ENCODE assay signal across 29 mouse cellular contexts in genomic region chr7:56381750-56382421, GRCm38 (mm10).
DNase-seq lines count a peak whose midpoint lies in the region; ATAC-seq and TF ChIP-seq lines count a peak whose summit lies in the region.
"Had no signal": no experiment of that assay in that cellular context is flagged by ENCODE, and none has a peak within 500 bp of the region (broad histone marks: within the 10 kb centered on the region; RNA-seq: fewer than 3 reads in every experiment).

No protein-coding gene starts in this region.

- H3K36me3 ChIP-seq in lung, embryonic 14.5 days (ENCODE audit: insufficient read depth): no peaks in the 10 kb centered on the region
- no peaks in the 10 kb centered on the region for H3K36me3 ChIP-seq in intestine, embryonic 15.5 days
- H3K36me3 ChIP-seq: embryonic facial prominence, embryonic 13.5 days; forebrain, embryonic 10.5 days; forebrain, embryonic 15.5 days; heart, embryonic 12.5 days; lung, embryonic 15.5 days; midbrain, embryonic 13.5 days; neural tube, embryonic 13.5 days had no signal

- H3K4me3 ChIP-seq in lung, embryonic 14.5 days (ENCODE audit: low read depth, low read length): no peak overlapping the region
- H3K4me3 ChIP-seq in intestine, embryonic 15.5 days (replicated peaks): no peak overlapping the region
- H3K4me3 ChIP-seq: embryonic facial prominence, embryonic 13.5 days; forebrain, embryonic 10.5 days; forebrain, embryonic 15.5 days; heart, adult 2 months; heart, embryonic 12.5 days; lung, embryonic 15.5 days; midbrain, embryonic 13.5 days; neural tube, embryonic 13.5 days had no signal

- no peak overlapping the region for H3K4me2 ChIP-seq in lung, embryonic 14.5 days
- no peak overlapping the region for H3K4me2 ChIP-seq in intestine, embryonic 15.5 days (replicated peaks)
- H3K4me2 ChIP-seq: embryonic facial prominence, embryonic 13.5 days; forebrain, embryonic 15.5 days; heart, embryonic 12.5 days; hindbrain, embryonic 14.5 days; lung, embryonic 15.5 days; midbrain, embryonic 13.5 days; neural tube, embryonic 13.5 days had no signal

- H3K9me3 ChIP-seq in lung, embryonic 14.5 days (ENCODE audit: low read depth, low read length): no peaks in the 10 kb centered on the region
- no peaks in the 10 kb centered on the region for H3K9me3 ChIP-seq in intestine, embryonic 15.5 days
- H3K9me3 ChIP-seq: embryonic facial prominence, embryonic 13.5 days; forebrain, embryonic 10.5 days; forebrain, embryonic 15.5 days; heart, embryonic 12.5 days; lung, embryonic 15.5 days; midbrain, embryonic 13.5 days; neural tube, embryonic 13.5 days had no signal

- H3K4me1 ChIP-seq in lung, embryonic 14.5 days (ENCODE audit: insufficient read depth): no peaks in the 10 kb centered on the region
- no peaks in the 10 kb centered on the region for H3K4me1 ChIP-seq in intestine, embryonic 15.5 days (replicated peaks)
- H3K4me1 ChIP-seq: embryonic facial prominence, embryonic 13.5 days; forebrain, embryonic 10.5 days; forebrain, embryonic 15.5 days; heart, embryonic 12.5 days; lung, embryonic 15.5 days; midbrain, embryonic 13.5 days; neural tube, embryonic 13.5 days had no signal

- no peak for ATAC-seq in lung, embryonic 14.5 days (ENCODE audit: insufficient read depth)
- peak; percentile 89 for ATAC-seq in intestine, embryonic 15.5 days
- ATAC-seq: activated CD4-positive, CD25-positive, alpha-beta regulatory T cell, adult 4 months; forebrain, embryonic 15.5 days; midbrain, embryonic 13.5 days had no signal

- no peak overlapping the region for H3K27ac ChIP-seq in lung, embryonic 14.5 days (ENCODE audit: low read depth)
- no peak overlapping the region for H3K27ac ChIP-seq in intestine, embryonic 15.5 days
- H3K27ac ChIP-seq: embryonic facial prominence, embryonic 13.5 days; forebrain, embryonic 10.5 days; forebrain, embryonic 15.5 days; heart, adult 2 months; hindbrain, embryonic 14.5 days; liver, embryonic 14.5 days; lung, embryonic 15.5 days; midbrain, embryonic 13.5 days; neural tube, embryonic 13.5 days had no signal

- no peaks in the 10 kb centered on the region for H3K27me3 ChIP-seq in lung, embryonic 14.5 days (ENCODE audit: insufficient read depth, low read length)
- no peaks in the 10 kb centered on the region for H3K27me3 ChIP-seq in intestine, embryonic 15.5 days (replicated peaks)
- H3K27me3 ChIP-seq: embryonic facial prominence, embryonic 13.5 days; forebrain, embryonic 15.5 days; heart, embryonic 12.5 days; lung, embryonic 15.5 days; midbrain, embryonic 13.5 days; neural tube, embryonic 13.5 days had no signal

- WGBS in lung, embryonic 14.5 days: 75% methylated on average over 4 of the region's 4 CpGs
- 69% methylated on average over 4 of the region's 4 CpGs for WGBS in intestine, embryonic 15.5 days

- TF ChIP-seq CTCF in lung, embryonic 14.5 days (IDR thresholded peaks at IDR 0.05; ENCODE audit: low read depth): no peak

- DNase-seq in cerebellum, adult 11-12 months: peak; percentile 5
- DNase-seq in cerebellum, postnatal 4 days (ENCODE audit: low spot score in 2 of 2): no peak
- peak; percentile 2 for DNase-seq in lung, embryonic 14.5 days
- no peak for DNase-seq in lung, postnatal 25 days (ENCODE audit: low spot score)
- DNase-seq in retina, embryonic 14.5 days (ENCODE audit: low spot score): no peak
- no peak for DNase-seq in urinary bladder, adult 2 months (ENCODE audit: low spot score)
- no peak for DNase-seq in adrenal gland, adult (ENCODE audit: inconsistent age in 2 of 2, low spot score in 1 of 2)
- DNase-seq: adrenal gland, adult 8-10 months; heart, adult 2 months; heart, postnatal 4 days; kidney, adult 9 months; kidney, postnatal 14 days; liver; lung, postnatal 4 days; retina, postnatal 1 day; right cerebral cortex, postnatal 14 days; thymus, adult 18-20 months; thymus, postnatal 25 days had no signal

- H3K9ac ChIP-seq in lung, embryonic 14.5 days: no peak overlapping the region
- H3K9ac ChIP-seq in intestine, embryonic 15.5 days: no peak overlapping the region
- H3K9ac ChIP-seq: embryonic facial prominence, embryonic 13.5 days; forebrain, embryonic 15.5 days; heart, embryonic 12.5 days; hindbrain, embryonic 14.5 days; liver, embryonic 14.5 days; lung, embryonic 15.5 days; midbrain, embryonic 13.5 days; neural tube, embryonic 13.5 days had no signal

Comparison
In these comparisons a context has a peak if more than half of its experiments do, and no peak if none do; other contexts are left out.
1. DNase-seq: peak in cerebellum, adult 11-12 months (single experiment) and lung, embryonic 14.5 days (single experiment); none in cerebellum, postnatal 4 days (0 of 2), lung, postnatal 25 days (single experiment), retina, embryonic 14.5 days (single experiment), urinary bladder, adult 2 months (single experiment) and adrenal gland, adult (0 of 2).